12 mouse cellular contexts compared by ENCODE assay signal in the genomic region with DNA sequence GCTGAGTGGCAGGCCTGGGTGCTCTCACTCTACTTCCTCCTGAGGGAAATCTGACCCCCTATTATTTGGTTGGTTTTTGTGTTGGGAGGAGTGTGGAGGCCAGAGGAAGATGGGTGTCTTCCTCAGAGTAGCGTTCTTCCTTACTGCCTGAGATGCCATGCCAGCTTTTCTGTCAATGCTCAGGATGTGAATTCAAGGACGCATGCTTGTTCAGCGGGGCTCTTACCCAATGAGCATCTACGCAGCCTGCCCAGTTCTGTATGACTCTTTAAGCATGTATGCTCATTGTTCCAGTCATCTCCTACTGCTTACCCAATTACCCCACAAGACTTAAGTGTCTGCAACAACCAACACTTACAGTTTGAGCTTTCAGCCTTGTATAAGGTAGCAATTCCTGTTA. TPM values are rescaled to one million over a fixed set of nuclear protein-coding genes. Genes with fewer than 3 reads are reported as not detected.
DNase-seq lines count a peak whose midpoint lies in the region.
"Had no signal": no experiment of that assay in that cellular context is flagged by ENCODE, and none has a peak within 500 bp of the region (broad histone marks: within the 10 kb centered on the region; RNA-seq: fewer than 3 reads in every experiment).

No protein-coding gene starts in this region.

- peak; percentile 54 for DNase-seq in adrenal gland, adult 2 months
- no peak for DNase-seq in adrenal gland, postnatal 14 days
- DNase-seq: adrenal gland, adult 8-10 months; adrenal gland, postnatal 10 days; adrenal gland, postnatal 25 days; B cell, adult 2 months; cerebellum, adult 11 months; cerebellum, adult 11-12 months; cerebellum, adult 18-20 months; cerebellum, adult 2 months; cerebellum, adult 8-10 months; cerebellum, adult 9-10 months had no signal

RNA-seq across cellular contexts. Expression of a gene that starts 48.6 kb away (rescaled TPM):
- total RNA-seq in adrenal gland, adult 2 months (2021): 10 to 100 TPM; 77.9 to 85.0 TPM
- polyA plus RNA-seq in adrenal gland, adult 2 months (2012; rRNA removed): 67.0 and 74.2 TPM in 2 replicates
- total RNA-seq in adrenal gland, postnatal 14 days (2021): 97.7 and 99.4 TPM in 2 replicates

RNA-seq across cellular contexts. Expression of a gene that starts 51.3 kb away (rescaled TPM):
- total RNA-seq in adrenal gland, adult 2 months (2021): 100 to 1,000 TPM; 104 to 128 TPM
- 40.2 and 51.8 TPM in 2 replicates for polyA plus RNA-seq in adrenal gland, adult 2 months (2012; rRNA removed)
- total RNA-seq in adrenal gland, postnatal 14 days (2021): 75.1 and 87.3 TPM in 2 replicates
